Mouse (Mus musculus): ENCODE results near the gene Uevld. TPM values are rescaled to one million over a fixed set of nuclear protein-coding genes. Genes with fewer than 3 reads are reported as not detected.

The Uevld gene
- 10 to 100 TPM; 14.5 to 15.7 TPM for total RNA-seq (2021)
- long read RNA-seq, experiment 1, full-length matches to known transcripts, result 2 of 4 reads
- long read RNA-seq, experiment 1, partial matches to known transcripts, result 0 of 4 reads
- long read RNA-seq, experiment 1, other reads (novel, unspliced or antisense), result 2 of 4 reads
- long read RNA-seq, experiment 2, full-length matches to known transcripts, result 2 of 7 reads
- long read RNA-seq, experiment 2, partial matches to known transcripts, result 1 of 7 reads
- long read RNA-seq, experiment 2, other reads (novel, unspliced or antisense), result 4 of 7 reads

DNA sequence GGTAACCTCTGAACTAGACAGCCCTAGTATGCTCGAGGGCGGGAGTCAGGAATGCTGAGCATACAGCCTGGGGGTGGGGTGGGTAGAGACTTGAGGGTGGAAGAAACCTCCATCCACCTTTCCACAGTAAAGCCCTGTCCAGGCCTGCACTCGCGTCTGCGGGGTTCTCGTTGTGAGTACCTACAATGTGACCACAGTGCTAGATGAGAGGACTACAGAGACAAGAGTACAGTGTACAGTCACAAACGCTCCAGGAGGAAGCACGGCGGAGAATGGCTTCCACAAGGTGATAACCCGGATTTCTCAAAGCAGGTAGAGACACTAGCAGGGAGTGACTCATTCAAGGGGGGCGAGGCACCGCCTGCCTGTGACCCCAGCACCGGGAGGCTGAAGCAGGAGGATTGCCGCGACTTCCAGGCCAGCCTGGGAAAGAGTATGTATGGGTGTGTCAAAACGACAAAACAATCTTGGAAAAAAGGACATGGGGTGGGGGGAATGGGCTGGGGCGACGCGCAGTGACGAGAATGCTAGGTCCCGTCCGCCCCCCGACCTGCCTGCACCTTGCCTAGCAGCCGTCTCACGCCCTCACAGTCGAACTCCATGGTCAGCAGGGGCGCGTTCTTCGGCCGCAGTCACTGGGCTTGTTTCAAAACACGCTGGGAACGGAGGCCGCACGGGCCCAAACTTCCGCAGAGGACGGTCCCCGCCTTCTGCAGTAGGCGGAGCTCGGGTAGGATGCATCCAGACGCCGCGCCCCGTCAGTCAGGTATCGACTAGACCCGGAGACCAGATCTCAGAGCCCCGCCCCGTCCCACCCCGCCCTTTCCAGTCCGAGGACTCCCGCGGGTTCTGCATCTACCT is at the start of gene Uevld:
TSS of gene Uevld (minus strand) at position 697 of the 861 bp plus-strand sequence.
- peak within 1 kb of the TSS; percentile 86 for H3K27ac ChIP-seq
- peak within 1 kb of the TSS; percentile 86 for H3K4me3 ChIP-seq
- TF ChIP-seq CTCF (conservative IDR thresholded peaks at IDR 0.05), result no peak
- DNase-seq (ENCODE audit: low spot score in 2 of 2), result peak; percentile 92

DNA sequence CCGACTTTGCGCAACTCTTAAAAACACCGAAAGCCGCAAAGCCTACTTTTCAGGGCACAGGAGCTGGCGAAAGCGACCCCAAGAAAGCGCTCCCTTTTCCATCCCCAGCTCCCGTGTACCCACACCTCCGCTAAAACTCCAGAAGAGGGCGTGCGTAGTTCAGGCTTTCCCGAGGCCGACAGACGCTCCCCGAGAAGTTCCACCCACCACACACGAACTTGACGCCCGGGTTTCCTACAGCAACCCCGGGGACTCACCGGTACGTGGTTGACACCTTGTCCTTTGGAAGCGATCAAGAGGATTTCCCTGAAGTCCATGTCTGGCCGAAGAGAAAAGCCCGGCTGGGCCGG is 49.5 kb upstream of the Uevld start:
- peak; percentile 73 for TF ChIP-seq CTCF (conservative IDR thresholded peaks at IDR 0.05)
- peak overlapping the region; percentile 77 for H3K4me3 ChIP-seq
- peak overlapping the region; percentile 94 for H3K27ac ChIP-seq
- no peak for DNase-seq (ENCODE audit: low spot score in 2 of 2)

DNA sequence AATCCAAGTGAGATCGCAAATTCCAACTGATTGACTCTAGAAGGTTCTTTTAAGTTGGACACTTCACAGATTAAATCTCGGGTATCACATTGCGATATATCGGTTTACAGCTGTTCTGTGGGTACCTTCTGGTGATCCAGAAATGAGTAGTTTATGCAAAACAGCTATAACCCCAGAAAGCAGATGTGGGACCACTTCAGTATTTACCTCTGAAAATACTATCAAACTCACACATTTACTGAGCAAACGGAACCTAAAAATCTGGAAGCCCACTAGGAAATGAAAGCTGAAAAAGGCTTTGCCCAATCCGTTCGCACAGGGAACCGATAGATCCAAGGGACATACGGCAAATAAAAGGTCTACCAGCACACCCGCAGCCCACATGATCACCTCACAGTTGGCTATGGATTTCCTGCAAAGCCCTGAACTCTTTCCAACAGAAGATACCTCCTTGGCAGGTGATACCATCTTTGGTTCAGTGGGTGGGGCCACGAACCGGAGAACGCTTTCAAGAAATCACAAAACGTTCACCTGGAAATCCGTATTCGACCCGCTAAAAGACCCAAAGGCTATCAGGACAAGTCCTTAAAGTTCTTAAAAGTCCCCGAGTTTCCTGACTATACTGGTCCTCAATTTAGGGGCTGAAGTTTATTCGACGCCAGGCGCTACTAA is 48.9 kb upstream of the Uevld start:
- Histone ChIP-seq H3K4me3 (peak overlapping the region; percentile 77), H3K27ac (peak overlapping the region; percentile 94)
- no peak for DNase-seq (ENCODE audit: low spot score in 2 of 2)
- no peak for TF ChIP-seq CTCF (conservative IDR thresholded peaks at IDR 0.05)

DNA sequence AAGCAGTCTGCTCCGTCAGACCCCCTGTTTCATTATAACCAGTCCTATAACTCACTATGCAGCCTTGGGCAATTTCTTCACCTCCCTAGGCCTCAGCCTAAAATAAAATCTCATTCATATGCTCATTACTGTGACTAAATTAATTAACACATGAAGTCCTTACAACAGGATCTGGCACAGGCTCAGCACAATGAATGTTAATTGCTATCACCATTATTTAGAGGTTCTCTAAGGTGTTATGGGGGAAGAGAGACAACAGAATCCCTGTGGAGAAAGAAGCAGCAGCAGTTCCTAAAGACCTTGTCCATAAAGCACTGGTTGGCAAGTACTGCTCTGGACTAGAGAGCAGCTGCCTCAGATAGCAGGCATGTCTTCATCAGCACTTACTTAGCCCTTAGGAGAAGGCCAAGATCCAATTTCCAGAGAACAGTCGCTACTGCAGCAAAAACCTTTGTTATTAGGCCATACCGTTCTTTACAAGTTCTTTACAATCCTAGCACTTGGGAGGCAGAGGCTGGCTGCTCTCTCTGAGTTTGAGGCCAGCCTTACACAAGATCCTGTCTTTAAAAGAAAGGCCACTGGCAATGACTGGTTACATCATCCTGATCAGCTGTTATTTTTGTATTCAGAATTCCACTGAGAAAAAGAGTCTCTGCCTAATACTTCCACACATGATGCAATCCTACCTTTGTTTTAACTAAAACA is 45.2 kb upstream of the Uevld start:
- no peak for TF ChIP-seq CTCF (conservative IDR thresholded peaks at IDR 0.05)
- DNase-seq (ENCODE audit: low spot score in 2 of 2), result no peak
- Histone ChIP-seq H3K4me3 (no peak overlapping the region), H3K27ac (no peak overlapping the region)

DNA sequence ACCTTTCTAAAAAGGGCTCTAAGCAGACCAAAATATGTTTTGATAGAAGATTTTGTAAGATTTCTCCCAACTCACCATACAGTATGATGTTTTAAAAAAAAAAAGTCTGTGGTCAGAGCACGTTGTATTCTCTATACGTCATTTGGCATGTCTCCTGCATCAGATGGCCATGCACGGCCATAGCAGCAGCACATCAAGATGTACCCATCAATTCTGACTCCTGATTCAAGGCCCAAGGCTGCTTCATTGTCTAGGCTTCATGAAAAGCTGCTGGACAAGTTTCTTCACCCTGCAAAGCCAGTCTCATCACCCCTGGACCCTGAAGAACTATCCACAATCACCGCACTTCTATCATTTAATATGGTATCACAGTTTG is 43.6 kb upstream of the Uevld start:
- no peak overlapping the region for H3K4me3 ChIP-seq
- no peak for DNase-seq (ENCODE audit: low spot score in 2 of 2)
- no peak overlapping the region for H3K27ac ChIP-seq
- no peak for TF ChIP-seq CTCF (conservative IDR thresholded peaks at IDR 0.05)

DNA sequence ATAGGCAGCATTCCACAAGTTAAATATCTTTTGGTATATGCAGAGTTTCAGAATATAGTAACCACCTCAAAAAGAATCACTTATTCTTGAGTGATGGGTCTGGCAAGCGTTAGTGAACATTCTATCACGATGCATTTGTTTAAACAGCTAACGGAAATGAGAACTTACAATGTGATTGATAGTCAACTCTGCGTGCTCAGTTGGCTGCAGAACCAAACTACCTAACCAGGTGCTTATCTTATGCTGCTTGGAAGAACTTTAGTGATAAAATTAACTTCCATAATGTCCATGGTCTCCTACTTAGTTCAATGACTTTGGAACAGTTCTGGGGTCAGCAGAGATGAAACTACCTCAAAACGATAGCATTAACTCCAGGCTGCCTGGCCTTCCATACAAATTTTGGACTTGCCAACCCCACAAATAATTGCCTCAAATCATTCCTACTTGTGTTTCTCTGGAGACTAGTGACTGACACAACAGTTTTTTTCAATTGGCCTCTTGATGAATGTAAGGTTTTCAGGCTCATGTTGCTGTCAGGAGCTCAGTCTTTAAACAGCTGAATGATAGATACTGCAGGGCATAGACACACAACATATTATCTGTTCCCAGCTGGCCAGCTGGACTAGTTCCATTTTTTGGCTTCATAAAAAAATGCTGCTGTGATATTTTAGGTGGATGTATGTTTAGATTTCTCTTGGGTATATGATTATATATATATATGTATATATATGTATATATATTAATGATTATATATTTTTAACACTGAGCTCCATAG is 43.0 kb upstream of the Uevld start:
- Histone ChIP-seq H3K4me3 (no peak overlapping the region), H3K27ac (peak overlapping the region; percentile 32; the same call in 1 of the 2 replicates)
- no peak for DNase-seq (ENCODE audit: low spot score in 2 of 2)
- no peak for TF ChIP-seq CTCF (conservative IDR thresholded peaks at IDR 0.05)

DNA sequence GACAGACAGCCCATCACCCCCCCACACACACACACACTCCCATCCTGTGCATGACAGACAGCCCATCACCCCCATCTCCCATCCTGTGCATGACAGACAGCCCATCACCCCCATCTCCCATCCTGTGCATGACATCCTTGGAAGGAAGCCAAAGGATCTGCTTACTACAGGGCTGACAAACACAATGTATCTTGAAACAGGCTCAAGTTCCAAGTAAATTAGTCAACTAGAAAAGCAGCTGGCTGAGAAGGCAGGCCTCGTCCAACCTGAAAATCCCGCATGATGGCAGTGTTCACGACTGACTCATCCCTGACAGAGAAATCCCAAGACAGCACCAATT is 42.3 kb upstream of the Uevld start:
- TF ChIP-seq CTCF (conservative IDR thresholded peaks at IDR 0.05), result no peak
- Histone ChIP-seq H3K27ac (peak overlapping the region; percentile 32; the same call in 1 of the 2 replicates), H3K4me3 (no peak overlapping the region)
- DNase-seq (ENCODE audit: low spot score in 2 of 2), result peak in 1 of 2 experiments; percentile 54

DNA sequence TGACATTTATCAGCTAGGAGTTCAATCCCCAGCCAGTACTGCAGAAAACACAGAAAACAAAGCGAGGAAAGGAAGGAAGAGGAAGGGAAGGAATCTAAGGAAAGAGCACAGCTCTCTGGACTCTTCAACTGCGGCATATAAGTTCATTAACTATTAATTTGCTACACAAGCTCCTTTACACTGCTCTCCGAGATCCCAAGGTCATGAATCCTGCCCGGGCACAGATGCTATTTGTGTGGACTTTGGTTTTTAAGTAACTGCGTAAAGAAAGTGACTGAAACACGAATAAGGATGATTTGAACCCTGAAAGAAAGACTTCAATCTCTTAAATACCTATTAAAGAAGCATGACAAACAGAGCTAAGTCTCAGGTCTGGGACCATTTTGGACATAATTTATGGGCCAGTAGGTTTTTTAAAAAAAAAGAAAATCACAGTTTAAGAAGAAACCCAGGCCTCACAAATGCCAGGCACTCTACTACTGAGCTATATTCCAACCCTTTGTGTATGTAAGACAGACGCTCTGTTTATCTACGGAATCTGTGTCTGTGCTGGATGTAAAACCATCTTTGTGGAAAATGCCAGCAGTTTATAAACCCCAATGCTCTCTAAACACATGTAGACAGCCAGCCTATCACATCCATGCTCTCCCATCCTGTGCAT is 41.8 kb upstream of the Uevld start:
- DNase-seq (ENCODE audit: low spot score in 2 of 2), result no peak
- no peak for TF ChIP-seq CTCF (conservative IDR thresholded peaks at IDR 0.05)
- Histone ChIP-seq H3K27ac (peak overlapping the region; percentile 32; the same call in 1 of the 2 replicates), H3K4me3 (no peak overlapping the region)

DNA sequence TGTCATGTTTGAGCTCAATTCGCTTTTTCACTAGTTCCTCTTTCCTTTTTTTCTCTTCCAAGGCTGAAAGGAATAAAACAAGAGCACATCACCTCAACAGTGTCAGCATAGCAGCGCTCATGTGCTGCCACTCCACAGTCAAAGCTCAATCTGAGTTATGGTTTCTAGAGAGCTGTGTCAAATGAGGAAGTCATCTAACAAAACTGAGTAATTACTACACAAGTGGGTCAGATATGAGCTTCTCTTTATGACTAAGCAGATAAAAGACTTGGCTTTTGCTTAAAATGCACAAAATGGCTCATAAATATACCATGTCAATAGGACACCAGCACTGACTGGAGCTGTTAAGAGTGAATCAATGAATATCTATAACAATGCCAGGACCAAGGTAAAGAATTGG is 40.6 kb upstream of the Uevld start:
- no peak overlapping the region for H3K4me3 ChIP-seq
- DNase-seq (ENCODE audit: low spot score in 2 of 2), result no peak
- TF ChIP-seq CTCF (conservative IDR thresholded peaks at IDR 0.05), result no peak
- no peak overlapping the region for H3K27ac ChIP-seq

DNA sequence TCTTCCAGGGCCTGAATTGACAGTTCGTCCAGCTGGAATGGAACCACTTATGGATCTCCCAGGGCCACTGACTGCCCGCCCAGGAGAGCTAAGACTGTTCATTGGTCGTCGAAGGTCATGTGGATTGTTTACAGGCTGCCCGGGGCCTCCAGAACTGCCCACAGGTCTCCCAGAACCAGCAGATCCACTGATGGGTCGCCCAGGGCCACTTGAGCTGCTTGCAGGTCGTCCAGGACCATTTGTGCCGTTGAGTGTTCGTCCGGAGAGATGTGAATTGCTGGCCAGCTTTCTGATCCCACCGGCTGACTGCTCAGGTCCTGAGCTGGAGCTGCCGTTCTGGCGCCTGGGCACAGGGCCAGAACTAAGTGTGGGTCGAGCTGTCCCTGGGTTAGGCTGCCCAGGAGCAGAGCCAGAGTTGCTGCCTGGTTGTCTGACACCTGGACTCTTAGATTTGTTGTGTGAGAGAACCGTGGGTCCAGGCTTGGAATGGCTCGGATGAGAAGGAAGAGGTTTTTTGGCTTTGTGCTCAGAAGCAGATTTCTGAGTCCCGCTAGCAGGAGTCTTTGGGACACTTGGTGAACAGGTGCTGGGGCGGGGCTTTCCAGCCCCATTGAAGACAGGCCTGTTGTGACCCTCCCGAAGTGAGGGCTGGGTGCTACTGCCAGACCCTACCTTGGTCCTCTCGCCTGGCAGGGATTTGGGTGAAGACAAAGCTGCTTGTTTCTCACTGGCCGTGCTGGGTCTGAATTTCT is 39.5 kb upstream of the Uevld start:
- H3K27ac ChIP-seq, result no peak overlapping the region
- DNase-seq (ENCODE audit: low spot score in 2 of 2), result no peak
- TF ChIP-seq CTCF (conservative IDR thresholded peaks at IDR 0.05), result no peak
- no peak overlapping the region for H3K4me3 ChIP-seq

DNA sequence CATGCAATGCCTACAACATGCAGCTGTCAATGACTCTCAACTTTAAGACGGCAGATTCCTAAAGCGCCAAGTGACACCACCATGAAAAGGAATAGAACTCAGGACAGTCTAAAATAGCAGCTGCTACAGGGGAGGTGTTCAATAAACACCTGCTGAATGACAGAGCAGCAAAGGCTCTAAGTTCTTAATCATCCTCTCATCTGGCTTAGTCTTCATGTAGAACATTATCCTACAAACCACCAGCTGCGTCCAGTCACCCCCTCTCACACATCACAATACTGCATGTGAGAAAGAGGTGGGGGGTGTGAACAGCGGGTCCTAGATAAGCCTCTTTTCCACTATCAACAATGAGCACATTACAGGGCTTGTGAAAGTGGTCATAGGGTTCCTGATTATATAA is 38.7 kb upstream of the Uevld start:
- Histone ChIP-seq H3K4me3 (no peak overlapping the region), H3K27ac (no peak overlapping the region)
- no peak for TF ChIP-seq CTCF (conservative IDR thresholded peaks at IDR 0.05)
- DNase-seq (ENCODE audit: low spot score in 2 of 2), result no peak

Data from layer of hippocampus, adult 2 months (tissue).